In the genomic region with DNA sequence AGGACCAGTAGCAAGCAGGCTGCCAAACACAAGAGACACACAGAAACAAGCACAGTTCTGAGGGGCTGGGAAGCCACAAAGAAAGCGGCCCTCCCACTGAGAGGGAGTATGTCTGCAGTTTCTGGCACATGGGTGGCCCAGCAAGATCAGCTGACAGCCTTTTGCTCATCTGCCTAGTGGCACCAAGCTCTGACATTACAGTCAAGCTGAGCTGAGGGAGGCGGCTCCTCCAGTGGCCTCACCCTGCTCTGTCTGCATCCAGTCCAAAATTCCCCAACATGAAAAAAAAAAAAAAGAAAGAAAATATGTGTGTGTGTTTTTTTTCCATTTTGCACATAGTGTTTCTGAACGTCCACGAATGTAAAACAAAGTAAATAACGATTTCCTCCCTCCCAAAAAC, we compare ENCODE assay signal across 13 mouse cellular contexts.
DNase-seq lines count a peak whose midpoint lies in the region; ATAC-seq and TF ChIP-seq lines count a peak whose summit lies in the region.
"Had no signal": no experiment of that assay in that cellular context is flagged by ENCODE, and none has a peak within 500 bp of the region (broad histone marks: within the 10 kb centered on the region; RNA-seq: fewer than 3 reads in every experiment).

No protein-coding gene starts in this region.

- 0 out of 2 replicates have a peak, but pooled peaks cover 7% of the 10 kb centered on the region for H3K4me1 ChIP-seq in stomach, embryonic 16.5 days (ENCODE audit: control insufficient read depth, insufficient read depth, low read length)
- H3K4me1 ChIP-seq in heart, adult 2 months (ENCODE audit: control insufficient read depth, insufficient read depth, low read length), result no peaks in the 10 kb centered on the region
- peaks cover 24% of the 10 kb centered on the region for H3K4me1 ChIP-seq in neural tube, embryonic 15.5 days

- no peak for TF ChIP-seq EP300 in heart, adult 2 months (IDR thresholded peaks at IDR 0.05; ENCODE audit: insufficient read depth, low read depth, low read length)

- H3K27ac ChIP-seq in stomach, embryonic 16.5 days (ENCODE audit: low read length), result peak overlapping the region; percentile 77
- no peak overlapping the region for H3K27ac ChIP-seq in heart, adult 2 months
- H3K27ac ChIP-seq in neural tube, embryonic 15.5 days (replicated peaks), result no peak overlapping the region
- H3K27ac ChIP-seq: neural tube, embryonic 12.5 days had no signal

- no peak for TF ChIP-seq POLR2A in heart, adult 2 months (IDR thresholded peaks at IDR 0.05; ENCODE audit: insufficient read depth, low read depth, low read length)

- no peaks in the 10 kb centered on the region for H3K9me3 ChIP-seq in stomach, embryonic 16.5 days (replicated peaks; ENCODE audit: control insufficient read depth, low read length)
- no peaks in the 10 kb centered on the region for H3K9me3 ChIP-seq in neural tube, embryonic 15.5 days (replicated peaks)
- H3K9me3 ChIP-seq: neural tube, embryonic 12.5 days had no signal

- ATAC-seq in stomach, embryonic 16.5 days (ENCODE audit: insufficient read depth, low FRiP score), result peak; percentile 47; the same call in 1 of the 2 replicates
- no peak for ATAC-seq in neural tube, embryonic 15.5 days (ENCODE audit: low FRiP score)
- ATAC-seq: midbrain, embryonic 16.5 days had no signal

- no peak overlapping the region for H3K4me3 ChIP-seq in stomach, embryonic 16.5 days (replicated peaks; ENCODE audit: low read length)
- no peak overlapping the region for H3K4me3 ChIP-seq in heart, adult 2 months
- no peak overlapping the region for H3K4me3 ChIP-seq in neural tube, embryonic 15.5 days (replicated peaks)
- H3K4me3 ChIP-seq: neural tube, embryonic 12.5 days had no signal

- no peak overlapping the region for H3K9ac ChIP-seq in stomach, embryonic 16.5 days (ENCODE audit: low read length)
- no peak overlapping the region for H3K9ac ChIP-seq in heart, adult 2 months (ENCODE audit: low read depth, low read length)
- no peak overlapping the region for H3K9ac ChIP-seq in neural tube, embryonic 15.5 days (replicated peaks)
- H3K9ac ChIP-seq: neural tube, embryonic 12.5 days had no signal

- TF ChIP-seq CTCF in heart, adult 2 months (IDR thresholded peaks at IDR 0.05), result no peak

- no peaks in the 10 kb centered on the region for H3K27me3 ChIP-seq in stomach, embryonic 16.5 days (ENCODE audit: control insufficient read depth, insufficient read depth, low read length)
- no peaks in the 10 kb centered on the region for H3K27me3 ChIP-seq in heart, adult 2 months (ENCODE audit: control insufficient read depth, insufficient read depth, low read length)
- H3K27me3 ChIP-seq in neural tube, embryonic 15.5 days (replicated peaks), result no peaks in the 10 kb centered on the region
- H3K27me3 ChIP-seq: neural tube, embryonic 12.5 days had no signal

- WGBS in stomach, embryonic 16.5 days, result 41% methylated on average over 5 of the region's 5 CpGs
- 44% methylated on average over 5 of the region's 5 CpGs for WGBS in heart, adult 2 months
- WGBS in neural tube, embryonic 15.5 days, result 74% methylated on average over 5 of the region's 5 CpGs

- DNase-seq in kidney, adult 18-20 months, result peak; percentile 9
- no peak for DNase-seq in kidney, adult 8-10 months
- peak; percentile 24 for DNase-seq in ovary, postnatal 14 days (ENCODE audit: low spot score)
- no peak for DNase-seq in ovary, postnatal 36 days (ENCODE audit: low spot score)
- peak; percentile 70 for DNase-seq in kidney, postnatal 14 days
- DNase-seq in heart, adult 2 months, result no peak
- DNase-seq: heart, postnatal 4 days; thymus, postnatal 4 days had no signal

- intact Hi-C loops in heart, adult 2 months (cut with DNase I), result no loop called here

- no peaks in the 10 kb centered on the region for H3K79me2 ChIP-seq in heart, adult 2 months (replicated peaks; ENCODE audit: control insufficient read depth, insufficient read depth, low read length)

- no peaks in the 10 kb centered on the region for H3K36me3 ChIP-seq in stomach, embryonic 16.5 days (ENCODE audit: control insufficient read depth, insufficient read depth, low read length)
- no peaks in the 10 kb centered on the region for H3K36me3 ChIP-seq in heart, adult 2 months (ENCODE audit: control insufficient read depth, insufficient read depth, low read length)
- H3K36me3 ChIP-seq in neural tube, embryonic 15.5 days, result no peaks in the 10 kb centered on the region
- H3K36me3 ChIP-seq: G1E; neural tube, embryonic 12.5 days had no signal

- no peak overlapping the region for H3K4me2 ChIP-seq in stomach, embryonic 16.5 days (ENCODE audit: low read depth, low read length)
- H3K4me2 ChIP-seq in neural tube, embryonic 15.5 days, result no peak overlapping the region
- H3K4me2 ChIP-seq: neural tube, embryonic 12.5 days had no signal

Comparison
In these comparisons a context has a peak if more than half of its experiments do, and no peak if none do; other contexts are left out.
1. DNase-seq: peak in kidney, adult 18-20 months (single experiment), ovary, postnatal 14 days (single experiment) and kidney, postnatal 14 days (single experiment); none in kidney, adult 8-10 months (0 of 2), ovary, postnatal 36 days (single experiment) and heart, adult 2 months (0 of 2).